Mouse (Mus musculus): ENCODE results near the gene Irf2. TPM values are rescaled to one million over a fixed set of nuclear protein-coding genes. Genes with fewer than 3 reads are reported as not detected.

Irf2 gene
- polyA plus RNA-seq, 1 experiment from 2014 or later: 19.7 TPM

GRCm38 (mm10) chr8:46741991-46742690, 2.6 kb downstream of the Irf2 start:
- 61% methylated on average over 8 of the region's 8 CpGs for WGBS
- peaks cover 23% of the 10 kb centered on the region for H3K4me1 ChIP-seq
- ATAC-seq (ENCODE audit: insufficient number of reproducible peaks, low FRiP score, low TSS enrichment, low read depth): no peak
- no peaks in the 10 kb centered on the region for H3K27me3 ChIP-seq
- 0 out of 2 replicates have a peak overlapping the region, but pooled peaks have one; percentile 95 for H3K27ac ChIP-seq (replicated peaks)
- peak overlapping the region; percentile 90 for H3K4me3 ChIP-seq (replicated peaks)
- no peaks in the 10 kb centered on the region for H3K36me3 ChIP-seq
- H3K9ac ChIP-seq: no peak overlapping the region
- no peaks in the 10 kb centered on the region for H3K9me3 ChIP-seq (replicated peaks)
- H3K4me2 ChIP-seq (replicated peaks): peak overlapping the region; percentile 60

- Histone ChIP-seq H3K9me3 (replicated peaks) (no peaks in the 10 kb centered on the region), H3K9ac (no peak overlapping the region), H3K27me3 (no peaks in the 10 kb centered on the region), H3K36me3 (no peaks in the 10 kb centered on the region), H3K4me2 (replicated peaks) (no peak overlapping the region), H3K4me1 (peaks cover 23% of the 10 kb centered on the region), H3K27ac (replicated peaks) (no peak overlapping the region), H3K4me3 (replicated peaks) (no peak overlapping the region)
- ATAC-seq (ENCODE audit: insufficient number of reproducible peaks, low FRiP score, low TSS enrichment, low read depth): no peak
- WGBS: 63% methylated on average over 5 of the region's 5 CpGs
Observed at GRCm38 (mm10) chr8:46742691-46743082, 3.2 kb downstream of the Irf2 start.

- peaks cover 21% of the 10 kb centered on the region; the same call in 1 of the 2 replicates for H3K4me1 ChIP-seq
- H3K4me2 ChIP-seq (replicated peaks): no peak overlapping the region
- H3K4me3 ChIP-seq (replicated peaks): no peak overlapping the region
- H3K27ac ChIP-seq (replicated peaks): no peak overlapping the region
- H3K27me3 ChIP-seq: no peaks in the 10 kb centered on the region
- no peak overlapping the region for H3K9ac ChIP-seq
- no peaks in the 10 kb centered on the region for H3K36me3 ChIP-seq
- no peaks in the 10 kb centered on the region for H3K9me3 ChIP-seq (replicated peaks)
- 89% methylated on average over 1 of the region's 1 CpGs for WGBS
- ATAC-seq (ENCODE audit: insufficient number of reproducible peaks, low FRiP score, low TSS enrichment, low read depth): no peak
Observed at GRCm38 (mm10) chr8:46745464-46745863, 5.9 kb downstream of the Irf2 start.

- no peaks in the 10 kb centered on the region for H3K27me3 ChIP-seq
Observed at GRCm38 (mm10) chr8:46747311-46747980, 7.9 kb downstream of the Irf2 start.

GRCm38 (mm10) chr8:46750000-46750399, 10.5 kb downstream of the Irf2 start:
- Histone ChIP-seq H3K4me3 (replicated peaks) (no peak overlapping the region), H3K4me1 (peaks cover 24% of the 10 kb centered on the region; the same call in 1 of the 2 replicates), H3K36me3 (no peaks in the 10 kb centered on the region), H3K27me3 (no peaks in the 10 kb centered on the region), H3K9me3 (replicated peaks) (no peaks in the 10 kb centered on the region), H3K4me2 (replicated peaks) (no peak overlapping the region), H3K9ac (no peak overlapping the region), H3K27ac (replicated peaks) (no peak overlapping the region)
- 61% methylated on average over 5 of the region's 5 CpGs for WGBS
- no peak for ATAC-seq (ENCODE audit: insufficient number of reproducible peaks, low FRiP score, low TSS enrichment, low read depth)

More at GRCm38 (mm10) chr8:46747311-46747980, 7.9 kb downstream of the Irf2 start:
- H3K27ac ChIP-seq (replicated peaks): no peak overlapping the region
- ATAC-seq (ENCODE audit: insufficient number of reproducible peaks, low FRiP score, low TSS enrichment, low read depth): no peak
- H3K4me3 ChIP-seq (replicated peaks): no peak overlapping the region
- no peaks in the 10 kb centered on the region for H3K9me3 ChIP-seq (replicated peaks)
- H3K9ac ChIP-seq: no peak overlapping the region
- peaks cover 24% of the 10 kb centered on the region; the same call in 1 of the 2 replicates for H3K4me1 ChIP-seq
- H3K36me3 ChIP-seq: no peaks in the 10 kb centered on the region
- no peak overlapping the region for H3K4me2 ChIP-seq (replicated peaks)
- WGBS: 39% methylated on average over 4 of the region's 4 CpGs

GRCm38 (mm10) chr8:46750566-46750965, 11.0 kb downstream of the Irf2 start:
- no peak overlapping the region for H3K4me3 ChIP-seq (replicated peaks)
- no peak overlapping the region for H3K9ac ChIP-seq
- no peak overlapping the region for H3K4me2 ChIP-seq (replicated peaks)
- peaks cover 25% of the 10 kb centered on the region for H3K4me1 ChIP-seq
- no peaks in the 10 kb centered on the region for H3K36me3 ChIP-seq
- 0 out of 2 replicates have a peak overlapping the region, but pooled peaks have one; percentile 22 for H3K27ac ChIP-seq (replicated peaks)
- H3K9me3 ChIP-seq (replicated peaks): no peaks in the 10 kb centered on the region
- no peak for ATAC-seq (ENCODE audit: insufficient number of reproducible peaks, low FRiP score, low TSS enrichment, low read depth)
- WGBS: 54% methylated on average over 8 of the region's 8 CpGs
- no peaks in the 10 kb centered on the region for H3K27me3 ChIP-seq

- Histone ChIP-seq H3K36me3 (no peaks in the 10 kb centered on the region), H3K4me1 (peaks cover 24% of the 10 kb centered on the region)
Observed at GRCm38 (mm10) chr8:46751151-46751550, 11.6 kb downstream of the Irf2 start.

GRCm38 (mm10) chr8:46752986-46753385, 13.5 kb downstream of the Irf2 start:
- no peak overlapping the region for H3K4me2 ChIP-seq (replicated peaks)
- no peaks in the 10 kb centered on the region for H3K9me3 ChIP-seq (replicated peaks)
- H3K4me3 ChIP-seq (replicated peaks): no peak overlapping the region
- H3K27me3 ChIP-seq: no peaks in the 10 kb centered on the region
- 68% methylated on average over 12 of the region's 12 CpGs for WGBS
- no peaks in the 10 kb centered on the region for H3K36me3 ChIP-seq
- ATAC-seq (ENCODE audit: insufficient number of reproducible peaks, low FRiP score, low TSS enrichment, low read depth): no peak
- no peak overlapping the region for H3K9ac ChIP-seq
- peaks cover 23% of the 10 kb centered on the region for H3K4me1 ChIP-seq
- H3K27ac ChIP-seq (replicated peaks): no peak overlapping the region

More at GRCm38 (mm10) chr8:46751151-46751550, 11.6 kb downstream of the Irf2 start:
- Histone ChIP-seq H3K27me3 (no peaks in the 10 kb centered on the region), H3K4me3 (replicated peaks) (no peak overlapping the region), H3K27ac (replicated peaks) (0 out of 2 replicates have a peak overlapping the region, but pooled peaks have one; percentile 22), H3K9me3 (replicated peaks) (no peaks in the 10 kb centered on the region), H3K4me2 (replicated peaks) (no peak overlapping the region), H3K9ac (no peak overlapping the region)
- no peak for ATAC-seq (ENCODE audit: insufficient number of reproducible peaks, low FRiP score, low TSS enrichment, low read depth)
- WGBS: 64% methylated on average over 4 of the region's 4 CpGs

GRCm38 (mm10) chr8:46754355-46754754, 14.8 kb downstream of the Irf2 start:
- no peak overlapping the region for H3K9ac ChIP-seq

GRCm38 (mm10) chr8:46755731-46756333, 16.3 kb downstream of the Irf2 start:
- ATAC-seq (ENCODE audit: insufficient number of reproducible peaks, low FRiP score, low TSS enrichment, low read depth): no peak
- WGBS: 50% methylated on average over 5 of the region's 5 CpGs
- no peaks in the 10 kb centered on the region for H3K9me3 ChIP-seq (replicated peaks)
- no peaks in the 10 kb centered on the region for H3K27me3 ChIP-seq
- H3K4me3 ChIP-seq (replicated peaks): no peak overlapping the region
- peaks cover 11% of the 10 kb centered on the region for H3K4me1 ChIP-seq
- no peak overlapping the region for H3K27ac ChIP-seq (replicated peaks)
- H3K36me3 ChIP-seq: no peaks in the 10 kb centered on the region
- H3K9ac ChIP-seq: no peak overlapping the region
- H3K4me2 ChIP-seq (replicated peaks): no peak overlapping the region

More at GRCm38 (mm10) chr8:46754355-46754754, 14.8 kb downstream of the Irf2 start:
- Histone ChIP-seq H3K9me3 (replicated peaks) (no peaks in the 10 kb centered on the region), H3K36me3 (no peaks in the 10 kb centered on the region), H3K4me1 (peaks cover 20% of the 10 kb centered on the region), H3K27ac (replicated peaks) (no peak overlapping the region), H3K27me3 (no peaks in the 10 kb centered on the region), H3K4me3 (replicated peaks) (no peak overlapping the region), H3K4me2 (replicated peaks) (no peak overlapping the region)
- ATAC-seq (ENCODE audit: insufficient number of reproducible peaks, low FRiP score, low TSS enrichment, low read depth): no peak
- 79% methylated on average over 5 of the region's 5 CpGs for WGBS

GRCm38 (mm10) chr8:46757613-46758012, 18.1 kb downstream of the Irf2 start:
- ATAC-seq (ENCODE audit: insufficient number of reproducible peaks, low FRiP score, low TSS enrichment, low read depth): no peak
- no peaks in the 10 kb centered on the region for H3K9me3 ChIP-seq (replicated peaks)
- WGBS: 80% methylated on average over 9 of the region's 9 CpGs
- H3K27me3 ChIP-seq: no peaks in the 10 kb centered on the region
- H3K4me2 ChIP-seq (replicated peaks): no peak overlapping the region
- no peak overlapping the region for H3K27ac ChIP-seq (replicated peaks)
- H3K9ac ChIP-seq: no peak overlapping the region
- H3K4me1 ChIP-seq: peaks cover 3% of the 10 kb centered on the region; the same call in 1 of the 2 replicates
- no peaks in the 10 kb centered on the region for H3K36me3 ChIP-seq
- no peak overlapping the region for H3K4me3 ChIP-seq (replicated peaks)

Data from embryonic facial prominence, embryonic 15.5 days (tissue).